Mouse (Mus musculus) forebrain, embryonic 13.5 days (tissue): Measurements from ENCODE around the gene Capza3. TPM values are rescaled to one million over a fixed set of nuclear protein-coding genes. Genes with fewer than 3 reads are reported as not detected.
A peak's percentile ranks its signal among the peaks of the same experiment; 100 is the strongest.

Source experiments
- ATAC-seq: fragments of 200-750 bp; cut with Nextera tagmentation; 2 replicates; pipeline ENCODE4 v1.8.0; 2017
- H3K27ac ChIP-seq: fragments of 300-500 bp; sonication (generic); 2 replicates; pipeline ENCODE4 v1.5.1; 2015; ENCODE audit warnings: inconsistent platforms, mild to moderate bottlenecking, moderate library complexity
- H3K27me3 ChIP-seq: fragments of 300-500 bp; sonication (generic); 2 replicates; pipeline ENCODE4 v1.6.1; 2015; ENCODE audit warnings: mild to moderate bottlenecking, inconsistent platforms
- H3K36me3 ChIP-seq: fragments of 300-500 bp; sonication (generic); 2 replicates; pipeline ENCODE4 v1.6.1; 2015; ENCODE audit warnings: mild to moderate bottlenecking, inconsistent platforms; ENCODE audit not compliant: poor library complexity, severe bottlenecking
- H3K4me1 ChIP-seq: fragments of 300-500 bp; sonication (generic); 2 replicates; pipeline ENCODE4 v1.6.1; 2015; ENCODE audit warnings: inconsistent platforms
- H3K4me2 ChIP-seq: fragments of 300-500 bp; sonication (generic); 2 replicates; pipeline ENCODE4 v1.6.1; 2015; ENCODE audit warnings: inconsistent platforms, mild to moderate bottlenecking, moderate library complexity
- H3K4me3 ChIP-seq: fragments of 300-500 bp; sonication (generic); 2 replicates; pipeline ENCODE4 v1.5.1; 2015; ENCODE audit warnings: mild to moderate bottlenecking, inconsistent platforms
- H3K9ac ChIP-seq: fragments of 300-500 bp; sonication (generic); 2 replicates; pipeline ENCODE4 v1.6.1; 2015; ENCODE audit warnings: mild to moderate bottlenecking, inconsistent platforms
- H3K9me3 ChIP-seq: fragments of 300-500 bp; sonication (generic); replicated peaks from 2 replicates; pipeline ENCODE4 v1.6.1; 2016; ENCODE audit warnings: inconsistent platforms
- WGBS: fragments of 180-500 bp; shearing (Covaris S2); methylation state at CpG from one replicate; pipeline ENCODE4 v1.1.7; 2015; 5-methylcytosine and 5-hydroxymethylcytosine counted together
- polyA plus RNA-seq: library from polyadenylated mRNA; unstranded; fragments of >200 nt; fragmentation: Nextera tagmentation; extraction: Ambion mirVana; gene quantifications from 2 replicates; pipeline ENCODE4 v1.2.1, GENCODE M21; 2015

Capza3 gene
- not detected in 2 replicates for polyA plus RNA-seq

- no peak within 1 kb of the TSS for H3K4me2 ChIP-seq
- no peaks in the 10 kb centered on the region for H3K36me3 ChIP-seq
- H3K4me1 ChIP-seq = no peaks in the 10 kb centered on the region
- no peaks in the 10 kb centered on the region for H3K27me3 ChIP-seq
- no peak within 1 kb of the TSS for H3K4me3 ChIP-seq
- H3K9ac ChIP-seq = no peak within 1 kb of the TSS
- H3K27ac ChIP-seq = no peak within 1 kb of the TSS
- no peaks in the 10 kb centered on the region for H3K9me3 ChIP-seq
- WGBS = 89% methylated on average over 7 of the region's 7 CpGs
- ATAC-seq = no peak
Observed at GRCm38 (mm10) chr6:140040952-140041351, at the start of gene Capza3. Gene Capza3, plus strand, starts transcription at chr6:140041252.

GRCm38 (mm10) chr6:140005181-140005580 lies 35.9 kb upstream of the Capza3 start:
- H3K9me3 ChIP-seq = peaks cover 5% of the 10 kb centered on the region
- ATAC-seq = no peak
- H3K9ac ChIP-seq = no peak overlapping the region
- WGBS = 80% methylated on average over 3 of the region's 3 CpGs
- no peaks in the 10 kb centered on the region for H3K36me3 ChIP-seq
- H3K27me3 ChIP-seq = no peaks in the 10 kb centered on the region
- H3K4me1 ChIP-seq = no peaks in the 10 kb centered on the region
- no peak overlapping the region for H3K4me3 ChIP-seq
- H3K4me2 ChIP-seq = no peak overlapping the region
- H3K27ac ChIP-seq = no peak overlapping the region

GRCm38 (mm10) chr6:140024404-140024803 lies 16.6 kb upstream of the Capza3 start:
- ATAC-seq = no peak
- Histone ChIP-seq H3K9ac (no peak overlapping the region), H3K4me2 (no peak overlapping the region), H3K4me3 (no peak overlapping the region), H3K27ac (no peak overlapping the region), H3K27me3 (no peaks in the 10 kb centered on the region), H3K9me3 (no peaks in the 10 kb centered on the region), H3K4me1 (no peaks in the 10 kb centered on the region), H3K36me3 (no peaks in the 10 kb centered on the region)
- 85% methylated on average over 7 of the region's 7 CpGs for WGBS

GRCm38 (mm10) chr6:140041357-140041756 lies 305 bp downstream of the Capza3 start, which contains the start of gene Plcz1:
Gene Plcz1, minus strand, starts transcription at chr6:140041457.
- 89% methylated on average over 5 of the region's 5 CpGs for WGBS
- Histone ChIP-seq H3K4me2 (no peak within 1 kb of the TSS), H3K27me3 (no peaks in the 10 kb centered on the region), H3K27ac (no peak within 1 kb of the TSS), H3K4me1 (no peaks in the 10 kb centered on the region), H3K9me3 (no peaks in the 10 kb centered on the region), H3K4me3 (no peak within 1 kb of the TSS), H3K9ac (no peak within 1 kb of the TSS), H3K36me3 (no peaks in the 10 kb centered on the region)
- no peak for ATAC-seq

GRCm38 (mm10) chr6:140051476-140051875 lies 10.4 kb downstream of the Capza3 start:
- Histone ChIP-seq H3K36me3 (no peaks in the 10 kb centered on the region), H3K4me1 (no peaks in the 10 kb centered on the region), H3K27me3 (no peaks in the 10 kb centered on the region), H3K9me3 (no peaks in the 10 kb centered on the region), H3K4me2 (no peak overlapping the region), H3K9ac (no peak overlapping the region), H3K27ac (no peak overlapping the region), H3K4me3 (no peak overlapping the region)
- 89% methylated on average over 5 of the region's 5 CpGs for WGBS
- no peak for ATAC-seq

GRCm38 (mm10) chr6:140054271-140054928 lies 13.3 kb downstream of the Capza3 start:
- no peak overlapping the region for H3K9ac ChIP-seq
- no peaks in the 10 kb centered on the region for H3K27me3 ChIP-seq
- no peaks in the 10 kb centered on the region for H3K9me3 ChIP-seq
- ATAC-seq = no peak
- no peak overlapping the region for H3K4me2 ChIP-seq
- no peaks in the 10 kb centered on the region for H3K36me3 ChIP-seq
- H3K4me3 ChIP-seq = no peak overlapping the region
- 73% methylated on average over 5 of the region's 5 CpGs for WGBS
- H3K27ac ChIP-seq = no peak overlapping the region
- H3K4me1 ChIP-seq = no peaks in the 10 kb centered on the region

GRCm38 (mm10) chr6:140069177-140069576 lies 28.1 kb downstream of the Capza3 start:
- Histone ChIP-seq H3K4me2 (no peak overlapping the region), H3K9ac (no peak overlapping the region), H3K9me3 (0 out of 2 replicates have a peak, but pooled peaks cover 5% of the 10 kb centered on the region), H3K36me3 (no peaks in the 10 kb centered on the region), H3K4me1 (no peaks in the 10 kb centered on the region), H3K27me3 (no peaks in the 10 kb centered on the region), H3K27ac (no peak overlapping the region), H3K4me3 (no peak overlapping the region)
- ATAC-seq = no peak
- WGBS = 89% methylated on average over 8 of the region's 8 CpGs

- WGBS = 90% methylated on average over 7 of the region's 7 CpGs
- no peak overlapping the region for H3K27ac ChIP-seq
- no peak for ATAC-seq
- H3K9ac ChIP-seq = no peak overlapping the region
- no peak overlapping the region for H3K4me2 ChIP-seq
- no peaks in the 10 kb centered on the region for H3K9me3 ChIP-seq
- H3K36me3 ChIP-seq = no peaks in the 10 kb centered on the region
- H3K27me3 ChIP-seq = no peaks in the 10 kb centered on the region
- no peak overlapping the region for H3K4me3 ChIP-seq
- H3K4me1 ChIP-seq = no peaks in the 10 kb centered on the region
Observed at GRCm38 (mm10) chr6:140080933-140081332, 39.9 kb downstream of the Capza3 start.

GRCm38 (mm10) chr6:140081739-140082138 lies 40.7 kb downstream of the Capza3 start:
- Histone ChIP-seq H3K4me3 (no peak overlapping the region), H3K36me3 (no peaks in the 10 kb centered on the region), H3K9me3 (no peaks in the 10 kb centered on the region), H3K27me3 (no peaks in the 10 kb centered on the region), H3K27ac (no peak overlapping the region), H3K4me2 (no peak overlapping the region), H3K9ac (no peak overlapping the region), H3K4me1 (no peaks in the 10 kb centered on the region)
- 61% methylated on average over 3 of the region's 3 CpGs for WGBS
- ATAC-seq = peak; percentile 38; the same call in 1 of the 2 replicates

GRCm38 (mm10) chr6:140089855-140090254 lies 48.8 kb downstream of the Capza3 start:
- no peak overlapping the region for H3K4me2 ChIP-seq
- no peaks in the 10 kb centered on the region for H3K36me3 ChIP-seq
- no peaks in the 10 kb centered on the region for H3K4me1 ChIP-seq
- H3K4me3 ChIP-seq = no peak overlapping the region
- no peak overlapping the region for H3K9ac ChIP-seq
- H3K9me3 ChIP-seq = no peaks in the 10 kb centered on the region
- no peaks in the 10 kb centered on the region for H3K27me3 ChIP-seq
- no peak overlapping the region for H3K27ac ChIP-seq
- ATAC-seq = no peak
- WGBS = 85% methylated on average over 5 of the region's 5 CpGs

Other genes with a start within 250 kb of the Capza3 start
- gene Plcz1, start 205 bp downstream of the Capza3 start, polyA plus RNA-seq = not detected in 2 replicates